Mouse (Mus musculus) C2C12 (cell line): ENCODE results near the gene Zbtb5. TPM values are rescaled to one million over a fixed set of nuclear protein-coding genes. Genes with fewer than 3 reads are reported as not detected.

Experiments
- H3K27me3 ChIP-seq: one replicate; pipeline ENCODE4 v1.6.1; 2011; ENCODE audit not compliant: control insufficient read depth, insufficient read depth, insufficient read length
- H3K36me3 ChIP-seq: one replicate; pipeline ENCODE4 v1.6.1; 2011; ENCODE audit not compliant: control insufficient read depth, insufficient read depth
- H3K4me3 ChIP-seq: one replicate; pipeline ENCODE4 v1.5.1; 2011; ENCODE audit warnings: mild to moderate bottlenecking, control low read depth; ENCODE audit not compliant: poor library complexity, insufficient read depth, severe bottlenecking
- H3K79me2 ChIP-seq: one replicate; pipeline ENCODE4 v1.6.1; 2011; ENCODE audit not compliant: control insufficient read depth, insufficient read depth
- H3K79me3 ChIP-seq: one replicate; pipeline ENCODE4 v1.6.1; 2011; ENCODE audit warnings: low read depth, control low read depth
- H3ac ChIP-seq: one replicate; pipeline ENCODE3; 2011; ENCODE audit warnings: low read depth; ENCODE audit not compliant: control insufficient read depth, insufficient read length
- CEBPB ChIP-seq: IDR thresholded peaks from one replicate; pipeline ENCODE4 v1.6.1; 2011; ENCODE audit warnings: low read depth, mild to moderate bottlenecking, control low read depth, moderate library complexity
- CTCF ChIP-seq: IDR thresholded peaks from one replicate; pipeline ENCODE4 v1.5.1; 2011; ENCODE audit not compliant: control insufficient read depth, insufficient read depth, insufficient read length
- FOSL1 ChIP-seq: IDR thresholded peaks from one replicate; pipeline ENCODE4 v1.8.0; 2011; ENCODE audit warnings: mild to moderate bottlenecking, low read length; ENCODE audit not compliant: poor library complexity, insufficient read depth, severe bottlenecking
- MAX ChIP-seq: IDR thresholded peaks from one replicate; pipeline ENCODE4 v1.6.1; 2011; ENCODE audit warnings: mild to moderate bottlenecking, control low read depth
- MYOD1 ChIP-seq: IDR thresholded peaks from one replicate; pipeline ENCODE4 v1.6.1; 2011; ENCODE audit warnings: low read depth; ENCODE audit not compliant: control insufficient read depth, insufficient read length
- MYOG ChIP-seq: IDR thresholded peaks from one replicate; pipeline ENCODE4 v1.6.1; 2011; ENCODE audit not compliant: control insufficient read depth, insufficient read length; ENCODE audit errors: extremely low read depth
- USF1 ChIP-seq: IDR thresholded peaks from one replicate; pipeline ENCODE4 v1.6.1; 2011; ENCODE audit warnings: low read depth, mild to moderate bottlenecking, control low read depth, moderate library complexity
- polyA plus RNA-seq: library from polyadenylated mRNA; unstranded; fragments of >200 nt; fragmentation: generic; extraction: Trizol; gene quantifications from one replicate; pipeline ENCODE4 v1.2.1, GENCODE M21; 2012; ENCODE audit warnings: missing spikeins

The Zbtb5 gene
- polyA plus RNA-seq, 1 experiment = 4.7 TPM

- TF ChIP-seq MYOD1 = no peak
- TF ChIP-seq FOSL1 = no peak
Observed at GRCm38 (mm10) chr4:44943480-44943879, 68.7 kb downstream of the Zbtb5 start.

GRCm38 (mm10) chr4:44942237-44942636 lies 70.0 kb downstream of the Zbtb5 start:
- no peak overlapping the region for H3K4me3 ChIP-seq
- no peaks in the 10 kb centered on the region for H3K79me3 ChIP-seq
- H3K79me2 ChIP-seq = no peaks in the 10 kb centered on the region
- TF ChIP-seq USF1 (no peak), CEBPB (no peak), FOSL1 (no peak), MYOD1 (no peak), MAX (no peak), MYOG (no peak), CTCF (no peak)
- no peak overlapping the region for H3ac ChIP-seq
- H3K36me3 ChIP-seq = no peaks in the 10 kb centered on the region
- H3K27me3 ChIP-seq = peaks cover 15% of the 10 kb centered on the region

More at GRCm38 (mm10) chr4:44943480-44943879, 68.7 kb downstream of the Zbtb5 start:
- Histone ChIP-seq H3K79me3 (no peaks in the 10 kb centered on the region), H3K27me3 (peaks cover 15% of the 10 kb centered on the region), H3K4me3 (no peak overlapping the region), H3K79me2 (no peaks in the 10 kb centered on the region), H3K36me3 (no peaks in the 10 kb centered on the region), H3ac (no peak overlapping the region)

Other genes with a start within 250 kb of the Zbtb5 start
- gene Grhpr, start 31.0 kb downstream of the Zbtb5 start, polyA plus RNA-seq = 24.0 TPM
- gene Polr1e, start 6.2 kb upstream of the Zbtb5 start, polyA plus RNA-seq = 29.0 TPM
- 9.7 TPM for gene Fbxo10, start 72.2 kb upstream of the Zbtb5 start, polyA plus RNA-seq
- gene Tomm5, start 95.7 kb upstream of the Zbtb5 start, polyA plus RNA-seq = 552 TPM
- 9.7 TPM for gene Frmpd1, start 172.5 kb upstream of the Zbtb5 start, polyA plus RNA-seq